In the genomic region with DNA sequence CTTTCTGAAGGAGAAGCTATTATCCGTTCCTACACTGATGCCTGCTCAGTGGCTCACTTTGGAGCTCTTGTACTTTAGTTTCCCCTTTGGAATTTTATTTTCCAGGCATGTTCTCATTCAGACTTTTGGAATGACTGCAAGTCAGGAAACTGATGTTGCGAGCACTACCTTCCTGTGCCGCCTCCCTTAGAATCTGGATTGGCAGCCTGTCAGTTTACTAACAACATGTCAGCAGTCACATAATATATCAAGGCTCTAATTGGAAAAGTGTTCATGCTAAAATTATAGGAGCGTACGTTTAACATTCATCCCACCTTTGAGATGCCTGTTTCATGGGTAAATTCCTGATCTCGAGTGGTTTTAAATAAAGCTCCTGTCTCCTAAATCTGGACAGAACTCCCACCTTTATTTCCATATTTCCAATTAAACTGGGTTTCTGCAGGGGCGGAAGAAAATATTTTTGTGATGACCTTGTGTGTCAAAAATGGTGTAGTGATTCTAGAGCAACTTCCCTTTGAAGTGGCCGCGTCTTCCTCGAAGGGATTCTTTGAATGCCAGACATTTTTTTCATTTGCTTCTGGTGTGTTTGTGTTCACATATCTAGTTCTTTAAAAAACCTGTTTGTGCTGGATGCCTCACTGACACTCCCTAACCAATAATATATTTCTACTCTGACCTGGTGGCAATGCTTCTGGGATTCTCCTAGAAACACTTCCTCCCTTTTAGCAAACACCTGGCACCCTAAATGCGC, we compare ENCODE assay signal across 9 mouse cellular contexts. TPM values are rescaled to one million over a fixed set of nuclear protein-coding genes. Genes with fewer than 3 reads are reported as not detected.
DNase-seq lines count a peak whose midpoint lies in the region; ATAC-seq and TF ChIP-seq lines count a peak whose summit lies in the region.
"Had no signal": no experiment of that assay in that cellular context is flagged by ENCODE, and none has a peak within 500 bp of the region (broad histone marks: within the 10 kb centered on the region; RNA-seq: fewer than 3 reads in every experiment).

No protein-coding gene starts in this region.

- no peaks in the 10 kb centered on the region for H3K27me3 ChIP-seq in intestine, embryonic 16.5 days (replicated peaks; ENCODE audit: control insufficient read depth, insufficient read depth, low read length)

- no peaks in the 10 kb centered on the region for H3K36me3 ChIP-seq in intestine, embryonic 16.5 days (ENCODE audit: control insufficient read depth, insufficient read depth, low read length)

- H3K4me2 ChIP-seq in intestine, embryonic 16.5 days (ENCODE audit: low read depth, low read length), result peak overlapping the region; percentile 32

- no peaks in the 10 kb centered on the region for H3K9me3 ChIP-seq in intestine, embryonic 16.5 days (ENCODE audit: control insufficient read depth, low read length)

- intact Hi-C loops in left cerebral cortex, adult 2 months (cut with DNase I), result no loop called here
- intact Hi-C loops in left cerebral cortex, postnatal 36 days (cut with DNase I), result no loop called here

- peak overlapping the region; percentile 20 for H3K4me3 ChIP-seq in left cerebral cortex, adult 2 months
- H3K4me3 ChIP-seq in intestine, embryonic 16.5 days (ENCODE audit: low read length), result 0 out of 2 replicates have a peak overlapping the region, but pooled peaks have one; percentile 4

- TF ChIP-seq CTCF in left cerebral cortex, adult 2 months (IDR thresholded peaks at IDR 0.05), result no peak

- DNase-seq in adrenal gland, adult 2 months, result peak; percentile 29
- DNase-seq in adrenal gland, postnatal 10 days, result no peak
- DNase-seq in left cerebral cortex, adult 2 months (ENCODE audit: extremely low spot score in 1 of 2, low spot score in 2 of 2), result no peak
- no peak for DNase-seq in left cerebral cortex, postnatal 36 days (ENCODE audit: low spot score in 2 of 2)
- DNase-seq in mesoderm, embryonic 11.5 days (ENCODE audit: low read depth, low spot score), result peak; percentile 65
- DNase-seq in frontal cortex, postnatal 36 days (ENCODE audit: low spot score in 2 of 2), result no peak
- no peak for DNase-seq in c-Kit-positive CD71-positive TER-119-positive erythroid progenitor cells, embryonic 14.5 days (ENCODE audit: low spot score)

- H3K27ac ChIP-seq in left cerebral cortex, adult 2 months, result 0 out of 2 replicates have a peak overlapping the region, but pooled peaks have one; percentile 13
- no peak overlapping the region for H3K27ac ChIP-seq in intestine, embryonic 16.5 days (ENCODE audit: low read length)

- no peaks in the 10 kb centered on the region; the same call in 1 of the 2 replicates for H3K4me1 ChIP-seq in intestine, embryonic 16.5 days (ENCODE audit: control insufficient read depth, insufficient read depth, low read length)

- no peak for ATAC-seq in intestine, embryonic 16.5 days
- ATAC-seq: activated CD4-positive, CD25-positive, alpha-beta regulatory T cell, adult 4 months had no signal

- no peak overlapping the region for H3K9ac ChIP-seq in intestine, embryonic 16.5 days (ENCODE audit: low read depth, low read length)

- WGBS in intestine, embryonic 16.5 days, result 50% methylated on average over 11 of the region's 11 CpGs

RNA-seq across cellular contexts. Expression of a gene that starts 26.1 kb away (rescaled TPM):
- 10 to 100 TPM; 14.5 to 15.5 TPM for total RNA-seq in adrenal gland, adult 2 months (2021)
- polyA plus RNA-seq in adrenal gland, adult 2 months (2012; rRNA removed), result 4.3 and 4.7 TPM in 2 replicates
- total RNA-seq in adrenal gland, postnatal 10 days (2021), result 10 to 100 TPM; 16.2 to 28.5 TPM
- total RNA-seq in left cerebral cortex, adult 2 months (2021), result 100 to 1,000 TPM in 1 of 2 experiments, 10 to 100 TPM in 1; 97.3 to 104 TPM
- 10 to 100 TPM; 81.1 to 99.7 TPM for total RNA-seq in left cerebral cortex, postnatal 36 days (2021)
- 3.4 and 4.2 TPM in 2 replicates for polyA plus RNA-seq in intestine, embryonic 16.5 days (2015; fragmentation: Nextera tagmentation; extraction: Ambion mirVana)

RNA-seq across cellular contexts. Expression of a gene that starts 26.1 kb away (rescaled TPM):
- 10 to 100 TPM; 14.2 to 16.3 TPM for total RNA-seq in adrenal gland, adult 2 months (2021)
- 2.0 and 2.1 TPM in 2 replicates for polyA plus RNA-seq in adrenal gland, adult 2 months (2012; rRNA removed)
- total RNA-seq in adrenal gland, postnatal 10 days (2021), result 10 to 100 TPM; 17.1 to 21.5 TPM
- 10 to 100 TPM; 18.7 to 19.6 TPM for total RNA-seq in left cerebral cortex, adult 2 months (2021)
- total RNA-seq in left cerebral cortex, postnatal 36 days (2021), result 10 to 100 TPM; 16.6 to 20.1 TPM
- 27.7 and 29.3 TPM in 2 replicates for polyA plus RNA-seq in intestine, embryonic 16.5 days (2015; fragmentation: Nextera tagmentation; extraction: Ambion mirVana)

Comparison
In these comparisons a context has a peak if more than half of its experiments do, and no peak if none do; other contexts are left out.
1. DNase-seq: peak in adrenal gland, adult 2 months (single experiment) and mesoderm, embryonic 11.5 days (single experiment); none in adrenal gland, postnatal 10 days (single experiment), left cerebral cortex, adult 2 months (0 of 2), left cerebral cortex, postnatal 36 days (0 of 2), frontal cortex, postnatal 36 days (0 of 2) and c-Kit-positive CD71-positive TER-119-positive erythroid progenitor cells, embryonic 14.5 days (single experiment).